Mouse (Mus musculus): Measurements from ENCODE around the gene Btnl2.

- no peak for TF ChIP-seq CTCF (IDR thresholded peaks at IDR 0.05; ENCODE audit: low read depth)
- no peak for TF ChIP-seq EP300 (optimal IDR thresholded peaks at IDR 0.05)
Observed at GRCm38 (mm10) chr17:34365031-34365430, 10.4 kb downstream of the Btnl2 start.
